Mouse (Mus musculus) liver, adult (tissue): Measurements from ENCODE around the gene Dlg2.

ENCODE experiments used
- GATA4 ChIP-seq: IDR thresholded peaks from 2 replicates; pipeline ENCODE4 v1.6.1; 2014; ENCODE audit warnings: mild to moderate bottlenecking, low read length; ENCODE audit not compliant: insufficient replicate concordance

Gene Dlg2

DNA sequence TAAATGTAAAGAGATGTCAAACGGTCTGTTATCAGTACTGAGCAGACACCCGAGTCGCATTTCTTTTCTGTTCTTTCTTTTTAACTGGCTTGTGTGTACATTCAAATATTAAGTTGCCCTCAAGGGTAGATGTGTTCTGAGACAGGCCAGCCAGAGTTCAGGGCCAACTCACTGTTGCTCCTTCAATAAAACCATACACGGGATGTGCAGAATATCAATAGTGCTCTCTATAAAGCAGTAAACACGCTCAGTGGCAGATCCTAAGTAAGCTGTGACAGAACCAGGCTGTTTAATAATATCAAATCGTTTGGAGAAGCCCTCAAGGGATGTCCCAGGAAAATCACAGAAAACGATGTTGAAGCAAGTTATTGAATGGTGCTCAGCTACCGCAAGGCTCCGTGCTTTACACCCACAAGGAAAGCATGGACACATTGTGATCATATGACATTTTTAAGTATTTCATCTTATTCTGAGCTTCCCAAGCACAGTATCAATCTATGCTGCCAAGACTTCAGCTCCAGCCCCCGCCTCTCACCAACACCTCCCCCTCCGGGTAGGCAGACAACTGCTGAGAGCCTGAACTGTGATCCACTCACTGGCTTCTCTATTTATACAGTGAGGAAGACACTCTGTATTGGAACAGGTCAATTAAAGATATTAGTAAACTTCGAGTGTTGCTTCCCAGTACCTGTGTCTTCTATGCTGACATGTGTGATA, 1458.6 kb downstream of the Dlg2 start:
- TF ChIP-seq GATA4: no peak

DNA sequence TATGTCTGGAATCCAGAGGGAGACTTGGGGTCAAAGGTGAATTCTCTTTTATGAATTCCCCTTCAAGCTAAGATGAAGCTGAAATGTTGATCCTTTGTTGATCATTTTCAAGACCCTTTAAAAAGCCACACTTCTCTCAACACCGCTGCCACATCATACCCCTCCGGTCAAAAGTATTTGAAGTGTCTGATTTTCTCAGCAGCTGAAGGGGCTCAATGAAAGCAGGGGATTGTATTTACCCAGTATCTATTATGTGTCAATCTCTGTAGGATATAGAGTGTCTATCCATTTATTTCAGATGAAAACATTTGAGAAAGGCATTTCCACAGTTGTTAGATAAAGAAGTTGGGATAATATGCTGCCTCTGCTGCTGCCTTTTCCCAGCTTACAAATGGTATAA, 1459.7 kb downstream of the Dlg2 start:
- no peak for TF ChIP-seq GATA4

DNA sequence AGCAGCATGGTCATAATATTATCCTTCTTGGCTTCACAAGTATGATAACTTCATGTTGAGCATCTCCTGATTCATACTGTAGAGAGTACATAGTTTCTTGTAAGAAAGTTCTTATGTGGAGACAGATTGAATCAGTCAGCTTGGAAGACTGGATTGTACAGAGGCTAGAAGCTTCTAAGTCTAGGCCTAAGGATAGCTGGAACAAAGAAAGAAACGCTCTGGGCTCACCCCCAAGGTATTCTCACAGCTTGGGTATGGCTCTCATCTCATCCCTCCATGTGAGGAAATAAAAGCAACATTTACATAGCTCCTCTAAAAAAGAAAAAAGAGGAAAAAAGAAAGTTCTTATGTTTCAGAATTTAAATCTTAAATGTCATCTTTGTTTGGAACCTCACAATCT, 1466.8 kb downstream of the Dlg2 start:
- no peak for TF ChIP-seq GATA4

- TF ChIP-seq GATA4: no peak
Observed at GRCm38 (mm10) chr7:91955584-91955983, 1479.1 kb downstream of the Dlg2 start.

GRCm38 (mm10) chr7:91962956-91963355, 1486.5 kb downstream of the Dlg2 start:
- TF ChIP-seq GATA4: no peak

DNA sequence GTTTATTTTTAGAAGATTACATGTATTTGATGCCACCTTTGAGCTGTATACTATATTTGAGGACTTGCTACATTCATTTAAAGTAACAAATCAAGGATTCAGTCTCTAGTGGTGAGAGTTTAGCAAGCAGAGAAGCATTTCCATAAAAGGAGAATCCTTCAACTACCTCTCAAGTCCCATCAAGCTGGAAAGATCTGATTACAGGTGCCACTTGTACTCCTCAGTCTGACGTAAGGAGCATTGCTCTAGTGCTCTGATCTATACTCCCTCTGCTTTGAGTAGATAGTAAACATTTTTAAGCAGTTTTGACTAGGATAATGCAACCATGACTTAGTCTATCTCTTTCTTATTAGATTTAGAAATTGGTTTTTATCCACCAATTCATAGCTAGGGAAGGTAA, 1496.5 kb downstream of the Dlg2 start:
- TF ChIP-seq GATA4: no peak

DNA sequence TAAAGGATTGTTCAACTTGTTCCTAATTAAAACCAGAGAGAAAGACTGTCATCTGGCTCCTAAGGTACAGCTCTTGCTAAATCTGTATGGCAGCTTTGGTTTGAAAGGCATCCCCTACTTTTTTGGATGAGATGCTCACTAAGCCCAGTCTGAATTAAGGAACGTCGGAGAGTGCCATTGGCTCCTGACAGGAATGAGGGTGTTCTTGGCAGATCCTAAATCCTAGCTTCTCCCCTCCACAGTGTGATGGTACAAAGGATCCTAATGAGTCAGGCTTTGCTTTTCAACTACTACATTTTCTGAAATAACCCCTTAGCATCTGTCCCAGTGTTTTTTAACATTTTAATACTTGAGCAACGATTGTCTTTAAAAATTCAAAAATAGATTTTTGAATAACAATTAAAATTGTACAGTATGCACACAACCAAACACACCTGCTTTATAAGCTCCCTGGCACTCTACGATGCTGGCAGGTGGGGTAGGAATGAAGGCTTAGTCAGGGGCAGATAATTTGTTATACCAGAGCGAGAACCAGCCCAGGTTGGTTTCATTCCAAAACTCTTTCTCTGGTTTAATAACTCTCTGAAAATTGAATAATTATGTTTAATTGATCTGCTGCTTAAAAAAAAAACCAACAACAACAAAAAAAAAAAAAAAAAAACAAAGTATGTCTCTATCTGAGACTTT, 1527.4 kb downstream of the Dlg2 start:
- TF ChIP-seq GATA4: no peak

DNA sequence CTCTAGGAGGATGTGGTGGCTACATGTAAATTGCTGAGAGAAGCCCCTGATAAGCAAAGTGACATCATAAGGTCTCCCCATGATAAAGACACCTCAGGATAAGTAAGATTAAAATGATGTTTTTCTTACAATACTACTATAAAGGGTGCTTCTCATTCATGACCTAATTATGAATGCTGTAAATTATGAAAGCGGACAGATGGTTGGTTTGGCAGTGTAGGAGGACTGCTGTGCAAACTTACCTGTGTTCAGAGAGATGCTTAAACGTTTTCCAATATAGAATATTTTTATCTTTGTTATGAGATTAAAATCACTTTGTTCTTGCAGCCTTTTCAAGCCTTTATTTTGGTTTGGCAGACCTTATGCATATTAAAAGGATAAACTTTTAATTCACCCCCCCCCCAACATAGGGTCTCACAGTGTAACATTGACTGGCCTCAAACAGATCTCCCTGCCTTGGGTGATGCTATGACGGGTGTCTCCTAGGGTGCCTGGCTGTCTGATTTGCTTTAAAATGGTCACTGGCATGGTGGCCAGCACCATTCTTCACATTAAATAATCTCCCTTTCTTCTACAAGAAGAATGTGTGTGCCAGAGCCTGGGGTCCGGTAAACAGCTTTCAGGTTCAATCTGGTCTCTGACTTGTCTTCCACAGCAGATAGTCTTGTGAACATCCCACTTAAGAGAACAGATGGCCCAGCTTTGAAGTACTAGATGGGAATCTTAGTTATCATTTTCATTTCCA, 1529.4 kb downstream of the Dlg2 start:
- no peak for TF ChIP-seq GATA4

- no peak for TF ChIP-seq GATA4
Observed at GRCm38 (mm10) chr7:92008702-92009101, 1532.2 kb downstream of the Dlg2 start.

DNA sequence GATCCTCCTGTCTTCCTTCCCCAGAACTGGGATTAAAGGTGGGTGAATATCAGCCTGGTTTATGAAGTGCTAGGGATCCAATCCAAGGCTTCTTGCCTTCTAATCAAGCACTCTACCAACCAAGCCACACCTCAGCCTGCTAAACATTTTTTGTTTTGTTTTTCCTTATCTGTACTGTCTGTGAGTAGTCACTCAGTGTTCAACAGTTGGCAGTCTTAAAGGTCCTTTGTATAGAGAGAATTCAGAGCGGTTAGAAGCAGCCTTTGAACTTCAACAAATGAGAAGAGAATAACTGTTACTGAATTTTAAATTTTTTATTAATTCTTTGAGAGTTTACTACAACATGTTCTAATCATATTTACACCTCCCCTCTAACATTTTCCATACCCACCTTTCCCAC, 1548.5 kb downstream of the Dlg2 start:
- no peak for TF ChIP-seq GATA4

GRCm38 (mm10) chr7:92025465-92026056, 1549.1 kb downstream of the Dlg2 start:
- no peak for TF ChIP-seq GATA4

DNA sequence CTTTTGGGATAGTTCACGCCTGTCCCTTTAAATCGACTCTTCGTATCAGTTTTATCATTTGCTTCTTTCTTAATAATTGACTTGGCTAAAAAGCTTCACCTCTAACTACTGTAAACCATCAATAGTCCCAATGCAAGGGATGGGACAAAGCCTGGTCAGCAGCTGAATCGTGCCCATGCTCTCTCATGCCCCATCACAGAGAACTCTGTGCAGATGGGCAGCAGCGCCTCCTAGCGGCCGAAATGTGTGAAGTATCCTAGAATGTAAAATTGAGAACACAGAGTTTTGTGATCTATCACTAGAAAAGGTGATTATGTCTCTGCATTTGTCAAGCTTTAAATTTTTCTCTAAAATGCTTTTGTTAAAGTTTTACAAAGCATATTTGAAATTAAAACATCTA, 1550.6 kb downstream of the Dlg2 start:
- TF ChIP-seq GATA4: no peak

DNA sequence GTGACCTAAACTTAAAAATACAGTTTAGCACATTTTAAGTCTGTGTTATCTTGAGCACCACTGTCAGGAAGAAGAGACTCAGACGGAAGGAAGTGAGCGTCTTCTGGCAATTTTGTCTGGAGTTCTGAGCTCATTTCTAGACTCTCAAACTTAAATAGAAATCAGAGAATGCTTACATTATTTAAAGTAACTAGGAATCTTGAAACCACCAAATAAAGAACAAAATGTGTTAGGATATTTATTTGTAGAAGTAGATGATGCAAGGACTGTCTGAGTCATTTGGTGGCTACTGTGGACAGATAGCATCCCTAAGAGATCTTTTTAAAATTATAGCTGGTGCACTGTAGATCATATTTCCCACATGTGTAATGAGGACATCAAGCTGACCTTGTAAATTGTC, 1557.8 kb downstream of the Dlg2 start:
- no peak for TF ChIP-seq GATA4

GRCm38 (mm10) chr7:92040187-92040586, 1563.7 kb downstream of the Dlg2 start:
- TF ChIP-seq GATA4: no peak

DNA sequence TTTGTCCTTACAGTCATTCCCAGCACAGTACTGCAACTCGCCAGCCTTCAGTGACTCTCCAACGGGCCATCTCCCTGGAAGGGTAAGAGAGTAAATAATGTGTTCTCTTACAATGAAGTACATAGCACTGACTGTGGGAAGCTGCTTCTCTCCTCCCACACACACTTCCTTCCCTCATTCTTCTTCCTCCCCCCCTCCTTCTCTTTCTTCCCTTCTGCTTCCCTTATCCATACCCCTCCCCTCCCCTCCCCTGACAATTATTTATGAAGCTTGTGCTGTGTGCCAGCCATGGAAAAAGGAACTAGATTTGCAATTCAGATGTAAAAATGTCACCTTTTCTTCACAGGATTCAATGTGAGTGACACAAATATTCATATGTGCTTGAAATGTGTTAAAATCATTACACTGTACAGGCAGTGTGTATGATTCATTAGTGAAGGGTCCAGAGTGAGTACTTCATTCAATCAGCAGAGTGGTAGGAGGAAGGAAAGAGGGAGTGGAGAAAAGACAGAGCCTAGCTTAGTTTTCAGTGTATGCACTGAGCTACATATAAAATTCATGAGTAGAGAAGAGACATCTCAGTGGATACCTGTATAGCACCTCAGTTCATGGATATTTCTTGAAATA, 1564.4 kb downstream of the Dlg2 start:
- no peak for TF ChIP-seq GATA4
